Mouse (Mus musculus): Measurements from ENCODE around the gene Ptprk. TPM values are rescaled to one million over a fixed set of nuclear protein-coding genes. Genes with fewer than 3 reads are reported as not detected.
A peak's percentile ranks its signal among the peaks of the same experiment; 100 is the strongest.

Ptprk gene
- polyA plus RNA-seq, 1 experiment from 2014 or later = 45.5 TPM

DNA sequence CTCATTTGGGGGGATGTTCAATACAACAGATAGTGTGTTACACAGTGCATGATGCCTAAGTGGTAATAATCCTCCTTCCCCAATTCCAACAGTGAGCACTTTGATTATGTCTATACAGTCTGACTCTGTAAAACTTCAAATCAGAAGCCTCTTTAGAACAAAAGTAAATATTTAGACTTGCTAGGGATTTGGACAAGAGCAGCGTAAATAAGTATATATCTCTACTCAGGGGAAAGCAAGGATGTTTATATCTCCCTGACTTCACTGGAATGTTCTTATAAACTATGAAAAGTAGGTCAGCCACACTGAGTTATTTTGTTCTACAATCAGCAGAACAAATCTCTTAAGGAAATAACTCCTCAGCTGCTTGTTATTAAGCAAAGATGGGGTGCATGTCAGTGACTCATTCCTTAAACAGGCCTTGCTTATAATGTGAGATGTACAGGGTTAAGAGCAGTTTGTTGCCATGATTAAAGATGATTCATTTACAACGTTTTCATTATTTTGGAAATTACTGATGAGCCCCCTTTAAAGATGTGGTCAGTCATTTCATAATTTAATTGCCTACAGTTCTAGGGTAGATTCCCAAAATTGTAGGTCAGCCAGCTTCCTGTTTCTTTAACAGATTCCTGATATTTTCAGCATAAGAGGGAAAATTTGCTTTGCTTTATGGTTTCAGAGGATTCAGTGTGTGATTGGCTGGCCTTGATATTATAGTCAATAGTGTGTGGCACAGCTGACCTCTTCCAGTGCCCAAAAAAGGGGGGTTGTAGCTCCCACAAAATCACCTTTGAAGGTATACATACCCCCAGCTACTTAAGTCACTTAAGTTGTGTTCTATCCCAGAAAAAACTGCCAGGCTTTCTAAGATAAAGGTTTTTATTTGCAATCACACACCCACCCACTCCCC, 321.2 kb downstream of the Ptprk start:
- Histone ChIP-seq H3K9ac (no peak overlapping the region), H3K4me3 (no peak overlapping the region), H3K27ac (peak overlapping the region; percentile 78), H3K27me3 (no peaks in the 10 kb centered on the region), H3K4me2 (no peak overlapping the region), H3K4me1 (peaks cover 16% of the 10 kb centered on the region), H3K36me3 (no peaks in the 10 kb centered on the region), H3K9me3 (no peaks in the 10 kb centered on the region)
- peak; percentile 80 for ATAC-seq (ENCODE audit: borderline replicate concordance, extremely low read depth, low FRiP score, low TSS enrichment)
- WGBS = 23% methylated on average over 2 of the region's 2 CpGs

GRCm38 (mm10) chr10:28396520-28396915, 321.9 kb downstream of the Ptprk start:
- H3K4me3 ChIP-seq = no peak overlapping the region
- H3K4me1 ChIP-seq = peaks cover 16% of the 10 kb centered on the region
- H3K36me3 ChIP-seq = no peaks in the 10 kb centered on the region
- no peaks in the 10 kb centered on the region for H3K9me3 ChIP-seq
- no peak overlapping the region for H3K4me2 ChIP-seq
- no peak overlapping the region for H3K9ac ChIP-seq
- WGBS = 11% methylated on average over 1 of the region's 1 CpGs
- no peaks in the 10 kb centered on the region for H3K27me3 ChIP-seq
- ATAC-seq (ENCODE audit: borderline replicate concordance, extremely low read depth, low FRiP score, low TSS enrichment) = peak; percentile 20; the same call in 1 of the 2 replicates
- peak overlapping the region; percentile 78 for H3K27ac ChIP-seq

- H3K4me1 ChIP-seq = no peaks in the 10 kb centered on the region
- H3K36me3 ChIP-seq = no peaks in the 10 kb centered on the region
- H3K9ac ChIP-seq = no peak overlapping the region
- H3K9me3 ChIP-seq = no peaks in the 10 kb centered on the region
- no peak overlapping the region for H3K4me3 ChIP-seq
- H3K27ac ChIP-seq = no peak overlapping the region
- no peaks in the 10 kb centered on the region for H3K27me3 ChIP-seq
- no peak overlapping the region for H3K4me2 ChIP-seq
- no peak for ATAC-seq (ENCODE audit: borderline replicate concordance, extremely low read depth, low FRiP score, low TSS enrichment)
These were observed 327.2 kb downstream of the Ptprk start for GRCm38 (mm10) chr10:28401796-28402195.

DNA sequence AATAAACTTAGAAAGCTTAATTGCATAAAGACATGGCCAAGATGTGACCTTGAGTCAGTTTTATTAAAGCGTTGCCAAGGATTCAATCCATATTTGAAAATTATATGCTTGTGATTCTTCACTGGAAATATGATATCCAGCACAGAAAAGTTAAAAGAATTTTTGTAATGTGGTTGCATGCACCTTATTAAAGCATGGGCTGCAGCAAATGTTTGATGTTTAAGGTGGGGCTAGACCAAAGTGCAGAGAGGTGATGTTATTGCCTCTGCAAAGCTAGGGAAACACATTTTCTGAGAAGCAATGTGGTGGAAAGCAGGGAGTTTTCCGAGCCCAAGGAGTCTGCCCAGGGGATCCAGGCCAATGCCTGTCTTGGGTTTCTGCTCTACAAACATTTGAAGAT, 334.4 kb downstream of the Ptprk start:
- ATAC-seq (ENCODE audit: borderline replicate concordance, extremely low read depth, low FRiP score, low TSS enrichment) = no peak
- Histone ChIP-seq H3K9ac (no peak overlapping the region), H3K27ac (no peak overlapping the region), H3K27me3 (no peaks in the 10 kb centered on the region), H3K4me2 (no peak overlapping the region), H3K9me3 (no peaks in the 10 kb centered on the region), H3K36me3 (no peaks in the 10 kb centered on the region), H3K4me3 (no peak overlapping the region), H3K4me1 (no peaks in the 10 kb centered on the region)
- 71% methylated on average over 2 of the region's 2 CpGs for WGBS

GRCm38 (mm10) chr10:28414823-28415222, 340.2 kb downstream of the Ptprk start:
- 42% methylated on average over 4 of the region's 4 CpGs for WGBS
- no peaks in the 10 kb centered on the region for H3K27me3 ChIP-seq
- H3K9me3 ChIP-seq = no peaks in the 10 kb centered on the region
- no peak overlapping the region for H3K4me2 ChIP-seq
- H3K4me1 ChIP-seq = no peaks in the 10 kb centered on the region
- no peak overlapping the region for H3K9ac ChIP-seq
- H3K27ac ChIP-seq = no peak overlapping the region
- H3K4me3 ChIP-seq = no peak overlapping the region
- no peaks in the 10 kb centered on the region for H3K36me3 ChIP-seq
- ATAC-seq (ENCODE audit: borderline replicate concordance, extremely low read depth, low FRiP score, low TSS enrichment) = no peak

DNA sequence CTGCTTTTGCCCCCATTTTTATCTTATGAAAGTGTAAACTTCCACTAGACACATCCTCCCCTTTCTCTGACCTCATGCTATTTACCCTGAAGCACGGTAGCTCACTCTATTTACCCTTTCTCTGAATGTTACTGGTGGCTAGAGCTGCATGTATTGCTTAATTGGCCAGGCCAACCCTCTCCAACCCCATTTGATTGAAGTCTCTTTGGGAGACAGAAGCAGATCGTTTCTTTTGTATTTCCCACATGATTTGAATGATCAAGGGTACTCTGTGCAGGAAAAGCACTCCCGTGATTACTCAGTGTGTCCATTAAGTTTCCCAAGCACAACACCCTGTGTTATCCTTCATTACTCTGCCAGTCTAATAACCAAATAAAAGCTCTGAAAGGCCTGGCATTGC, 348.0 kb downstream of the Ptprk start:
- no peaks in the 10 kb centered on the region for H3K9me3 ChIP-seq
- no peaks in the 10 kb centered on the region for H3K27me3 ChIP-seq
- no peaks in the 10 kb centered on the region for H3K4me1 ChIP-seq
- H3K27ac ChIP-seq = no peak overlapping the region
- H3K9ac ChIP-seq = no peak overlapping the region
- no peak overlapping the region for H3K4me3 ChIP-seq
- H3K4me2 ChIP-seq = no peak overlapping the region
- no peak for ATAC-seq (ENCODE audit: borderline replicate concordance, extremely low read depth, low FRiP score, low TSS enrichment)
- WGBS = 55% methylated on average over 3 of the region's 3 CpGs
- no peaks in the 10 kb centered on the region for H3K36me3 ChIP-seq

- no peak overlapping the region for H3K4me3 ChIP-seq
- no peak overlapping the region for H3K4me2 ChIP-seq
- H3K9me3 ChIP-seq = no peaks in the 10 kb centered on the region
- no peak for ATAC-seq (ENCODE audit: borderline replicate concordance, extremely low read depth, low FRiP score, low TSS enrichment)
- H3K27ac ChIP-seq = no peak overlapping the region
- H3K9ac ChIP-seq = no peak overlapping the region
- no peaks in the 10 kb centered on the region for H3K36me3 ChIP-seq
- no peaks in the 10 kb centered on the region for H3K27me3 ChIP-seq
- no peaks in the 10 kb centered on the region for H3K4me1 ChIP-seq
These were observed 350.8 kb downstream of the Ptprk start for GRCm38 (mm10) chr10:28425371-28425770.

DNA sequence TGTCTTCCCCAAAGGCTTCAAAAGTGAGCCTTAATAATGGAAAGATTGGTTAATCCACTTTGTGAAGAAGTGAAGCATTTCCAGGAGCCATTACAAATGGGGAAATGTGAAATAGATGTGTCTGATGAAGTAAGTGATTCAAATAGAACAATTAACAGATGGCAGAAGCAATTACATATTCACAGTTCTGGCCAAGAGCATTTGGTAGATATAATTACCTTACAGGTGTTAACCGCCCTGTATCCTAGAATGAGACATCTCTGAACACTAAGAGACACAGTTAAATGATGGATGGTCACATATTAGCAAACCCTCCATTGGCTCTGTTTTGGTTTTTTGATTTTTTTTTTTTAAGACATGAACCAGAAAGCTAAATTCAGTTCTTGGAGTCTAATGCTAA, 361.5 kb downstream of the Ptprk start:
- 94% methylated on average over 1 of the region's 1 CpGs for WGBS
- no peaks in the 10 kb centered on the region for H3K4me1 ChIP-seq
- H3K4me3 ChIP-seq = no peak overlapping the region
- H3K9ac ChIP-seq = no peak overlapping the region
- no peak overlapping the region for H3K27ac ChIP-seq
- ATAC-seq (ENCODE audit: borderline replicate concordance, extremely low read depth, low FRiP score, low TSS enrichment) = no peak
- no peak overlapping the region for H3K4me2 ChIP-seq
- H3K9me3 ChIP-seq = no peaks in the 10 kb centered on the region
- no peaks in the 10 kb centered on the region for H3K36me3 ChIP-seq
- no peaks in the 10 kb centered on the region for H3K27me3 ChIP-seq

GRCm38 (mm10) chr10:28449853-28450252, 375.2 kb downstream of the Ptprk start:
- Histone ChIP-seq H3K9ac (no peak overlapping the region), H3K27me3 (no peaks in the 10 kb centered on the region), H3K4me1 (0 out of 2 replicates have a peak, but pooled peaks cover 3% of the 10 kb centered on the region), H3K27ac (no peak overlapping the region), H3K4me2 (no peak overlapping the region), H3K4me3 (no peak overlapping the region), H3K36me3 (no peaks in the 10 kb centered on the region), H3K9me3 (no peaks in the 10 kb centered on the region)
- WGBS = 24% methylated on average over 4 of the region's 4 CpGs
- ATAC-seq (ENCODE audit: borderline replicate concordance, extremely low read depth, low FRiP score, low TSS enrichment) = 0 out of 2 replicates have a peak, but pooled peaks have one; percentile 14

GRCm38 (mm10) chr10:28450642-28451041, 376.0 kb downstream of the Ptprk start:
- H3K4me2 ChIP-seq = no peak overlapping the region
- H3K27ac ChIP-seq = no peak overlapping the region
- 0 out of 2 replicates have a peak, but pooled peaks cover 3% of the 10 kb centered on the region for H3K4me1 ChIP-seq
- no peak overlapping the region for H3K4me3 ChIP-seq
- no peaks in the 10 kb centered on the region for H3K36me3 ChIP-seq
- WGBS = 65% methylated on average over 1 of the region's 1 CpGs
- no peak overlapping the region for H3K9ac ChIP-seq
- no peaks in the 10 kb centered on the region for H3K27me3 ChIP-seq
- ATAC-seq (ENCODE audit: borderline replicate concordance, extremely low read depth, low FRiP score, low TSS enrichment) = no peak
- H3K9me3 ChIP-seq = no peaks in the 10 kb centered on the region

GRCm38 (mm10) chr10:28458027-28458426, 383.4 kb downstream of the Ptprk start:
- Histone ChIP-seq H3K9ac (no peak overlapping the region), H3K27ac (no peak overlapping the region), H3K4me3 (no peak overlapping the region), H3K36me3 (no peaks in the 10 kb centered on the region), H3K4me2 (no peak overlapping the region), H3K27me3 (no peaks in the 10 kb centered on the region), H3K4me1 (no peaks in the 10 kb centered on the region), H3K9me3 (no peaks in the 10 kb centered on the region)
- WGBS = 92% methylated on average over 1 of the region's 1 CpGs
- ATAC-seq (ENCODE audit: borderline replicate concordance, extremely low read depth, low FRiP score, low TSS enrichment) = no peak

- no peak for ATAC-seq (ENCODE audit: borderline replicate concordance, extremely low read depth, low FRiP score, low TSS enrichment)
- 70% methylated on average over 1 of the region's 1 CpGs for WGBS
- H3K4me1 ChIP-seq = no peaks in the 10 kb centered on the region
- no peaks in the 10 kb centered on the region for H3K9me3 ChIP-seq
- H3K27me3 ChIP-seq = no peaks in the 10 kb centered on the region
- no peak overlapping the region for H3K9ac ChIP-seq
- no peak overlapping the region for H3K4me2 ChIP-seq
- no peak overlapping the region for H3K27ac ChIP-seq
- H3K36me3 ChIP-seq = no peaks in the 10 kb centered on the region
- H3K4me3 ChIP-seq = no peak overlapping the region
These were observed 385.3 kb downstream of the Ptprk start for GRCm38 (mm10) chr10:28459963-28460362.

Measured in lung, embryonic 15.5 days (tissue).